Mouse (Mus musculus): ENCODE results near the gene Usf1. TPM values are rescaled to one million over a fixed set of nuclear protein-coding genes. Genes with fewer than 3 reads are reported as not detected.

Usf1 gene
- polyA plus RNA-seq, 1 experiment from 2014 or later, result 101 TPM

GRCm38 (mm10) chr1:171402991-171403390 is 8.1 kb upstream of the Usf1 start:
- Histone ChIP-seq H3K4me1 (ENCODE audit: control insufficient read depth, insufficient read depth, low read length) (no peaks in the 10 kb centered on the region), H3K4me2 (ENCODE audit: low read depth, low read length) (no peak overlapping the region), H3K4me3 (ENCODE audit: low read depth, low read length) (no peak overlapping the region), H3K36me3 (replicated peaks; ENCODE audit: control insufficient read depth, insufficient read depth, low read depth, low read length) (no peaks in the 10 kb centered on the region), H3K9ac (replicated peaks; ENCODE audit: low read length) (no peak overlapping the region), H3K27me3 (ENCODE audit: control insufficient read depth, insufficient read depth, low read length) (no peaks in the 10 kb centered on the region), H3K9me3 (replicated peaks; ENCODE audit: control insufficient read depth, low read length) (no peaks in the 10 kb centered on the region), H3K27ac (replicated peaks; ENCODE audit: low read depth, low read length) (no peak overlapping the region)
- DNase-seq (ENCODE audit: low spot score), result no peak
- 69% methylated on average over 9 of the region's 9 CpGs for WGBS
- ATAC-seq (replicated peaks; ENCODE audit: insufficient number of reproducible peaks, low FRiP score, low TSS enrichment, low read depth), result no peak

- Histone ChIP-seq H3K36me3 (replicated peaks; ENCODE audit: control insufficient read depth, insufficient read depth, low read depth, low read length) (no peaks in the 10 kb centered on the region), H3K27ac (replicated peaks; ENCODE audit: low read depth, low read length) (no peak overlapping the region), H3K4me1 (ENCODE audit: control insufficient read depth, insufficient read depth, low read length) (no peaks in the 10 kb centered on the region), H3K4me2 (ENCODE audit: low read depth, low read length) (no peak overlapping the region), H3K27me3 (ENCODE audit: control insufficient read depth, insufficient read depth, low read length) (no peaks in the 10 kb centered on the region), H3K9me3 (replicated peaks; ENCODE audit: control insufficient read depth, low read length) (no peaks in the 10 kb centered on the region), H3K9ac (replicated peaks; ENCODE audit: low read length) (no peak overlapping the region), H3K4me3 (ENCODE audit: low read depth, low read length) (no peak overlapping the region)
- 82% methylated on average over 5 of the region's 5 CpGs for WGBS
- no peak for ATAC-seq (replicated peaks; ENCODE audit: insufficient number of reproducible peaks, low FRiP score, low TSS enrichment, low read depth)
- DNase-seq (ENCODE audit: low spot score), result no peak
Observed at GRCm38 (mm10) chr1:171407263-171407662, 3.9 kb upstream of the Usf1 start.

- Histone ChIP-seq H3K4me1 (ENCODE audit: control insufficient read depth, insufficient read depth, low read length) (no peaks in the 10 kb centered on the region), H3K9ac (replicated peaks; ENCODE audit: low read length) (no peak overlapping the region), H3K27me3 (ENCODE audit: control insufficient read depth, insufficient read depth, low read length) (no peaks in the 10 kb centered on the region), H3K4me3 (ENCODE audit: low read depth, low read length) (no peak overlapping the region), H3K36me3 (replicated peaks; ENCODE audit: control insufficient read depth, insufficient read depth, low read depth, low read length) (no peaks in the 10 kb centered on the region), H3K4me2 (ENCODE audit: low read depth, low read length) (no peak overlapping the region), H3K27ac (replicated peaks; ENCODE audit: low read depth, low read length) (no peak overlapping the region), H3K9me3 (replicated peaks; ENCODE audit: control insufficient read depth, low read length) (no peaks in the 10 kb centered on the region)
- DNase-seq (ENCODE audit: low spot score), result no peak
- WGBS, result 77% methylated on average over 1 of the region's 1 CpGs
- ATAC-seq (replicated peaks; ENCODE audit: insufficient number of reproducible peaks, low FRiP score, low TSS enrichment, low read depth), result no peak
Observed at GRCm38 (mm10) chr1:171410231-171410630, 882 bp upstream of the Usf1 start.

GRCm38 (mm10) chr1:171411492-171411941 is 404 bp downstream of the Usf1 start:
- ATAC-seq (replicated peaks; ENCODE audit: insufficient number of reproducible peaks, low FRiP score, low TSS enrichment, low read depth) (peak; percentile 79), DNase-seq (ENCODE audit: low spot score) (no peak)
- Histone ChIP-seq H3K36me3 (replicated peaks; ENCODE audit: control insufficient read depth, insufficient read depth, low read depth, low read length) (peaks cover 5% of the 10 kb centered on the region), H3K9ac (replicated peaks; ENCODE audit: low read length) (peak overlapping the region; percentile 93), H3K4me2 (ENCODE audit: low read depth, low read length) (peak overlapping the region; percentile 57), H3K9me3 (replicated peaks; ENCODE audit: control insufficient read depth, low read length) (no peaks in the 10 kb centered on the region), H3K27ac (replicated peaks; ENCODE audit: low read depth, low read length) (peak overlapping the region; percentile 79), H3K27me3 (ENCODE audit: control insufficient read depth, insufficient read depth, low read length) (no peaks in the 10 kb centered on the region), H3K4me1 (ENCODE audit: control insufficient read depth, insufficient read depth, low read length) (no peaks in the 10 kb centered on the region), H3K4me3 (ENCODE audit: low read depth, low read length) (peak overlapping the region; percentile 90)
- under 1% methylated on average over 38 of the region's 39 CpGs for WGBS

GRCm38 (mm10) chr1:171412001-171412441 is 908 bp downstream of the Usf1 start:
- peak overlapping the region; percentile 57 for H3K4me2 ChIP-seq (ENCODE audit: low read depth, low read length)
- H3K36me3 ChIP-seq (replicated peaks; ENCODE audit: control insufficient read depth, insufficient read depth, low read depth, low read length), result peaks cover 5% of the 10 kb centered on the region
- 1% methylated on average over 20 of the region's 20 CpGs for WGBS
- ATAC-seq (replicated peaks; ENCODE audit: insufficient number of reproducible peaks, low FRiP score, low TSS enrichment, low read depth), result no peak
- 0 out of 2 replicates have a peak overlapping the region, but pooled peaks have one; percentile 48 for H3K27ac ChIP-seq (replicated peaks; ENCODE audit: low read depth, low read length)
- H3K9ac ChIP-seq (replicated peaks; ENCODE audit: low read length), result peak overlapping the region; percentile 93
- DNase-seq (ENCODE audit: low spot score), result peak; percentile 76
- H3K4me1 ChIP-seq (ENCODE audit: control insufficient read depth, insufficient read depth, low read length), result no peaks in the 10 kb centered on the region
- H3K9me3 ChIP-seq (replicated peaks; ENCODE audit: control insufficient read depth, low read length), result no peaks in the 10 kb centered on the region
- no peaks in the 10 kb centered on the region for H3K27me3 ChIP-seq (ENCODE audit: control insufficient read depth, insufficient read depth, low read length)
- H3K4me3 ChIP-seq (ENCODE audit: low read depth, low read length), result peak overlapping the region; percentile 90

- DNase-seq (ENCODE audit: low spot score) (peak; percentile 49), ATAC-seq (replicated peaks; ENCODE audit: insufficient number of reproducible peaks, low FRiP score, low TSS enrichment, low read depth) (no peak)
- 62% methylated on average over 3 of the region's 3 CpGs for WGBS
- H3K36me3 ChIP-seq (replicated peaks; ENCODE audit: control insufficient read depth, insufficient read depth, low read depth, low read length), result peaks cover 5% of the 10 kb centered on the region
- peak overlapping the region; percentile 93 for H3K9ac ChIP-seq (replicated peaks; ENCODE audit: low read length)
- peak overlapping the region; percentile 57 for H3K4me2 ChIP-seq (ENCODE audit: low read depth, low read length)
- H3K27me3 ChIP-seq (ENCODE audit: control insufficient read depth, insufficient read depth, low read length), result no peaks in the 10 kb centered on the region
- no peak overlapping the region for H3K27ac ChIP-seq (replicated peaks; ENCODE audit: low read depth, low read length)
- no peaks in the 10 kb centered on the region for H3K9me3 ChIP-seq (replicated peaks; ENCODE audit: control insufficient read depth, low read length)
- peak overlapping the region; percentile 90 for H3K4me3 ChIP-seq (ENCODE audit: low read depth, low read length)
- no peaks in the 10 kb centered on the region for H3K4me1 ChIP-seq (ENCODE audit: control insufficient read depth, insufficient read depth, low read length)
Observed at GRCm38 (mm10) chr1:171412446-171412845, 1.3 kb downstream of the Usf1 start.

- 79% methylated on average over 8 of the region's 8 CpGs for WGBS
- DNase-seq (ENCODE audit: low spot score) (no peak), ATAC-seq (replicated peaks; ENCODE audit: insufficient number of reproducible peaks, low FRiP score, low TSS enrichment, low read depth) (no peak)
- Histone ChIP-seq H3K27ac (replicated peaks; ENCODE audit: low read depth, low read length) (no peak overlapping the region), H3K4me1 (ENCODE audit: control insufficient read depth, insufficient read depth, low read length) (no peaks in the 10 kb centered on the region), H3K36me3 (replicated peaks; ENCODE audit: control insufficient read depth, insufficient read depth, low read depth, low read length) (peaks cover 9% of the 10 kb centered on the region), H3K27me3 (ENCODE audit: control insufficient read depth, insufficient read depth, low read length) (no peaks in the 10 kb centered on the region), H3K4me2 (ENCODE audit: low read depth, low read length) (no peak overlapping the region), H3K4me3 (ENCODE audit: low read depth, low read length) (no peak overlapping the region), H3K9me3 (replicated peaks; ENCODE audit: control insufficient read depth, low read length) (no peaks in the 10 kb centered on the region), H3K9ac (replicated peaks; ENCODE audit: low read length) (no peak overlapping the region)
Observed at GRCm38 (mm10) chr1:171413608-171414007, 2.5 kb downstream of the Usf1 start.

- no peak for ATAC-seq (replicated peaks; ENCODE audit: insufficient number of reproducible peaks, low FRiP score, low TSS enrichment, low read depth)
- WGBS, result 92% methylated on average over 5 of the region's 5 CpGs
- Histone ChIP-seq H3K36me3 (replicated peaks; ENCODE audit: control insufficient read depth, insufficient read depth, low read depth, low read length) (peaks cover 13% of the 10 kb centered on the region), H3K27ac (replicated peaks; ENCODE audit: low read depth, low read length) (no peak within 1 kb of the TSS), H3K9ac (replicated peaks; ENCODE audit: low read length) (no peak within 1 kb of the TSS), H3K27me3 (ENCODE audit: control insufficient read depth, insufficient read depth, low read length) (no peaks in the 10 kb centered on the region), H3K9me3 (replicated peaks; ENCODE audit: control insufficient read depth, low read length) (no peaks in the 10 kb centered on the region), H3K4me3 (ENCODE audit: low read depth, low read length) (no peak within 1 kb of the TSS), H3K4me2 (ENCODE audit: low read depth, low read length) (no peak within 1 kb of the TSS), H3K4me1 (ENCODE audit: control insufficient read depth, insufficient read depth, low read length) (no peaks in the 10 kb centered on the region)
- no peak for DNase-seq (ENCODE audit: low spot score)
Observed at GRCm38 (mm10) chr1:171418660-171419059, 7.5 kb downstream of the Usf1 start, which contains the start of gene Tstd1. TSS of gene Tstd1 (plus strand) at chr1:171418872.
